Mouse (Mus musculus) midbrain, embryonic 11.5 days (tissue): ENCODE data around the gene Meiob. TPM values are rescaled to one million over a fixed set of nuclear protein-coding genes. Genes with fewer than 3 reads are reported as not detected.

Experiments used
- ATAC-seq: fragments of 200-750 bp; cut with Nextera tagmentation; 2 replicates; pipeline ENCODE4 v1.8.0; 2017; ENCODE audit warnings: moderate TSS enrichment, moderate library complexity; ENCODE audit not compliant: low FRiP score
- DNase-seq: peaks from one replicate; pipeline ENCODE4 v3.0.0; 2015; ENCODE audit warnings: low spot score; ENCODE audit errors: missing footprints
- H3K27ac ChIP-seq: fragments of 300-500 bp; sonication (generic); 2 replicates; pipeline ENCODE4 v1.5.1; 2014; ENCODE audit warnings: low read depth, low read length
- H3K27me3 ChIP-seq: fragments of 300-500 bp; sonication (generic); 2 replicates; pipeline ENCODE4 v1.6.1; 2014; ENCODE audit warnings: mild to moderate bottlenecking, low read length, moderate library complexity, mixed read lengths; ENCODE audit not compliant: control insufficient read depth, insufficient read depth
- H3K36me3 ChIP-seq: fragments of 300-500 bp; sonication (generic); 2 replicates; pipeline ENCODE4 v1.6.1; 2014; ENCODE audit warnings: mild to moderate bottlenecking, low read length, moderate library complexity, mixed read lengths; ENCODE audit not compliant: control insufficient read depth, insufficient read depth
- H3K4me1 ChIP-seq: fragments of 300-500 bp; sonication (generic); 2 replicates; pipeline ENCODE4 v1.6.1; 2014; ENCODE audit warnings: low read length; ENCODE audit not compliant: control insufficient read depth, insufficient read depth
- H3K4me2 ChIP-seq: fragments of 300-500 bp; sonication (generic); 2 replicates; pipeline ENCODE4 v1.6.1; 2014; ENCODE audit warnings: mild to moderate bottlenecking, moderate library complexity
- H3K4me3 ChIP-seq: fragments of 300-500 bp; sonication (generic); 2 replicates; pipeline ENCODE4 v1.5.1; 2014; ENCODE audit warnings: low read depth, low read length
- H3K9ac ChIP-seq: fragments of 300-500 bp; sonication (generic); 2 replicates; pipeline ENCODE4 v1.6.1; 2014; ENCODE audit warnings: low read length
- H3K9me3 ChIP-seq: fragments of 300-500 bp; sonication (generic); 2 replicates; pipeline ENCODE4 v1.6.1; 2016; ENCODE audit warnings: low read length; ENCODE audit not compliant: control insufficient read depth
- WGBS: fragments of 180-500 bp; shearing (Covaris S2); extraction: QIAGEN DNeasy Blood & Tissue Kit; methylation state at CpG from one replicate; pipeline ENCODE4 v1.1.7; 2014; 5-methylcytosine and 5-hydroxymethylcytosine counted together
- polyA plus RNA-seq: library from polyadenylated mRNA; unstranded; fragments of >200 nt; fragmentation: Nextera tagmentation; extraction: Ambion mirVana; gene quantifications from 2 replicates; pipeline ENCODE4 v1.2.1, GENCODE M21; 2014

Gene Meiob
- polyA plus RNA-seq = not detected in 2 replicates

- WGBS = under 1% methylated on average over 71 of the region's 71 CpGs
- no peaks in the 10 kb centered on the region for H3K36me3 ChIP-seq
- H3K27ac ChIP-seq = no peak within 1 kb of the TSS
- H3K9me3 ChIP-seq = no peaks in the 10 kb centered on the region
- peaks cover 25% of the 10 kb centered on the region for H3K27me3 ChIP-seq
- peak within 1 kb of the TSS; percentile 59 for H3K9ac ChIP-seq
- ATAC-seq (peak; percentile 89), DNase-seq (peak; percentile 97)
- H3K4me2 ChIP-seq = peak within 1 kb of the TSS; percentile 82
- H3K4me1 ChIP-seq = peaks cover 2% of the 10 kb centered on the region; the same call in 1 of the 2 replicates
- H3K4me3 ChIP-seq = peak within 1 kb of the TSS; percentile 66
These were observed at the start of gene Meiob for GRCm38 (mm10) chr17:24803952-24804951. Gene Meiob, plus strand, starts transcription at chr17:24804289.

GRCm38 (mm10) chr17:24757394-24757793, 46.7 kb upstream of the Meiob start:
- 85% methylated on average over 1 of the region's 1 CpGs for WGBS

GRCm38 (mm10) chr17:24761121-24761520, 43.0 kb upstream of the Meiob start:
- no peaks in the 10 kb centered on the region for H3K36me3 ChIP-seq
- H3K9me3 ChIP-seq = no peaks in the 10 kb centered on the region
- no peak overlapping the region for H3K4me3 ChIP-seq
- H3K4me2 ChIP-seq = no peak overlapping the region
- DNase-seq (no peak), ATAC-seq (no peak)
- H3K4me1 ChIP-seq = no peaks in the 10 kb centered on the region
- H3K27me3 ChIP-seq = no peaks in the 10 kb centered on the region
- H3K27ac ChIP-seq = no peak overlapping the region
- 56% methylated on average over 5 of the region's 5 CpGs for WGBS
- H3K9ac ChIP-seq = no peak overlapping the region

More at GRCm38 (mm10) chr17:24757394-24757793, 46.7 kb upstream of the Meiob start:
- Histone ChIP-seq H3K36me3 (no peaks in the 10 kb centered on the region), H3K4me2 (no peak overlapping the region), H3K9ac (no peak overlapping the region), H3K27ac (no peak overlapping the region), H3K27me3 (peaks cover 27% of the 10 kb centered on the region), H3K4me3 (no peak overlapping the region), H3K4me1 (peaks cover 6% of the 10 kb centered on the region), H3K9me3 (no peaks in the 10 kb centered on the region)
- DNase-seq (no peak), ATAC-seq (no peak)

GRCm38 (mm10) chr17:24765016-24765905, 38.8 kb upstream of the Meiob start:
- no peak overlapping the region for H3K9ac ChIP-seq

GRCm38 (mm10) chr17:24766266-24766875, 37.7 kb upstream of the Meiob start:
- Histone ChIP-seq H3K4me2 (no peak overlapping the region), H3K4me1 (no peaks in the 10 kb centered on the region), H3K4me3 (no peak overlapping the region), H3K27ac (no peak overlapping the region), H3K9me3 (no peaks in the 10 kb centered on the region), H3K27me3 (no peaks in the 10 kb centered on the region), H3K36me3 (no peaks in the 10 kb centered on the region), H3K9ac (no peak overlapping the region)
- peak; percentile 81 for DNase-seq
- ATAC-seq = no peak
- WGBS = 20% methylated on average over 12 of the region's 12 CpGs

More at GRCm38 (mm10) chr17:24765016-24765905, 38.8 kb upstream of the Meiob start:
- Histone ChIP-seq H3K4me3 (no peak overlapping the region), H3K36me3 (no peaks in the 10 kb centered on the region), H3K4me2 (no peak overlapping the region), H3K27me3 (no peaks in the 10 kb centered on the region), H3K27ac (no peak overlapping the region), H3K9me3 (no peaks in the 10 kb centered on the region), H3K4me1 (no peaks in the 10 kb centered on the region)
- 59% methylated on average over 21 of the region's 22 CpGs for WGBS
- DNase-seq = peak; percentile 83
- ATAC-seq = no peak

GRCm38 (mm10) chr17:24769146-24769545, 34.9 kb upstream of the Meiob start:
- Histone ChIP-seq H3K9ac (no peak overlapping the region), H3K4me3 (no peak overlapping the region), H3K4me2 (no peak overlapping the region), H3K36me3 (no peaks in the 10 kb centered on the region), H3K4me1 (no peaks in the 10 kb centered on the region), H3K9me3 (peaks cover 4% of the 10 kb centered on the region; the same call in 1 of the 2 replicates), H3K27me3 (no peaks in the 10 kb centered on the region), H3K27ac (no peak overlapping the region)
- ATAC-seq (no peak), DNase-seq (peak; percentile 56)
- WGBS = 54% methylated on average over 3 of the region's 3 CpGs

- no peak for ATAC-seq
- no peak for DNase-seq
- H3K36me3 ChIP-seq = no peaks in the 10 kb centered on the region
- H3K9ac ChIP-seq = no peak overlapping the region
- H3K4me3 ChIP-seq = no peak overlapping the region
- WGBS = 83% methylated on average over 5 of the region's 5 CpGs
- H3K4me1 ChIP-seq = no peaks in the 10 kb centered on the region
- H3K4me2 ChIP-seq = no peak overlapping the region
- no peak overlapping the region for H3K27ac ChIP-seq
- H3K9me3 ChIP-seq = peaks cover 4% of the 10 kb centered on the region; the same call in 1 of the 2 replicates
- H3K27me3 ChIP-seq = no peaks in the 10 kb centered on the region
These were observed 30.8 kb upstream of the Meiob start for GRCm38 (mm10) chr17:24773241-24773640.

- WGBS = 82% methylated on average over 8 of the region's 8 CpGs
- Histone ChIP-seq H3K9ac (no peak overlapping the region), H3K9me3 (peaks cover 4% of the 10 kb centered on the region; the same call in 1 of the 2 replicates), H3K27ac (no peak overlapping the region), H3K36me3 (no peaks in the 10 kb centered on the region), H3K4me2 (no peak overlapping the region), H3K4me3 (no peak overlapping the region), H3K4me1 (no peaks in the 10 kb centered on the region), H3K27me3 (no peaks in the 10 kb centered on the region)
- DNase-seq (no peak), ATAC-seq (no peak)
These were observed 28.9 kb upstream of the Meiob start for GRCm38 (mm10) chr17:24775173-24775572.
